Comparison of ENCODE assay signal across 8 mouse cellular contexts in genomic region chr8:126979091-126979920, GRCm38 (mm10). TPM values are rescaled to one million over a fixed set of nuclear protein-coding genes. Genes with fewer than 3 reads are reported as not detected.
A peak's percentile ranks its signal among the peaks of the same experiment; 100 is the strongest.
DNase-seq lines count a peak whose midpoint lies in the region; ATAC-seq and TF ChIP-seq lines count a peak whose summit lies in the region.

No protein-coding gene starts in this region.

- H3K27ac ChIP-seq in limb, embryonic 13.5 days: no peak overlapping the region
- H3K27ac ChIP-seq in midbrain, postnatal 0 days (ENCODE audit: low read depth, low read length): no peak overlapping the region

- H3K4me3 ChIP-seq in limb, embryonic 13.5 days: peak overlapping the region; percentile 40
- peak overlapping the region; percentile 18; the same call in 1 of the 2 replicates for H3K4me3 ChIP-seq in midbrain, postnatal 0 days (ENCODE audit: low read depth, low read length)

- peak; percentile 51 for ATAC-seq in CD4-positive, CD25-positive, alpha-beta regulatory T cell, adult 4 months
- no peak for ATAC-seq in limb, embryonic 13.5 days (ENCODE audit: low FRiP score, low read depth)
- ATAC-seq in midbrain, postnatal 0 days (ENCODE audit: low FRiP score): no peak

- H3K9me3 ChIP-seq in limb, embryonic 13.5 days: no peaks in the 10 kb centered on the region
- no peaks in the 10 kb centered on the region for H3K9me3 ChIP-seq in midbrain, postnatal 0 days (ENCODE audit: low read length)

- H3K36me3 ChIP-seq in limb, embryonic 13.5 days: no peaks in the 10 kb centered on the region
- H3K36me3 ChIP-seq in midbrain, postnatal 0 days (ENCODE audit: insufficient read depth, low read length): no peaks in the 10 kb centered on the region

- H3K4me2 ChIP-seq in limb, embryonic 13.5 days (replicated peaks): peak overlapping the region; percentile 61
- peak overlapping the region; percentile 19 for H3K4me2 ChIP-seq in midbrain, postnatal 0 days (ENCODE audit: low read depth, low read length, poor library complexity, severe bottlenecking)

- TF ChIP-seq CTCF in midbrain, postnatal 0 days (IDR thresholded peaks at IDR 0.05): no peak

- 0 out of 2 replicates have a peak overlapping the region, but pooled peaks have one; percentile 46 for H3K9ac ChIP-seq in limb, embryonic 13.5 days
- H3K9ac ChIP-seq in midbrain, postnatal 0 days (replicated peaks; ENCODE audit: low read length, poor library complexity, severe bottlenecking): no peak overlapping the region

- WGBS in limb, embryonic 13.5 days: 20% methylated on average over 27 of the region's 27 CpGs
- 27% methylated on average over 27 of the region's 27 CpGs for WGBS in midbrain, postnatal 0 days

- peak; percentile 46 for DNase-seq in MEL-GATA-1-ER (ENCODE audit: extremely low read depth, low read depth)
- peak; percentile 19 for DNase-seq in forelimb bud, embryonic 11.5 days (ENCODE audit: low read depth, low spot score)
- DNase-seq in midbrain, postnatal 0 days (ENCODE audit: low spot score): no peak
- DNase-seq in layer of hippocampus, adult 11-12 months (ENCODE audit: low spot score): no peak
- DNase-seq in cerebellum, adult 11-12 months: no peak
- no peak for DNase-seq in layer of hippocampus, postnatal 14 days (ENCODE audit: low spot score in 2 of 2)

- H3K27me3 ChIP-seq in limb, embryonic 13.5 days: peaks cover 11% of the 10 kb centered on the region
- peaks cover 9% of the 10 kb centered on the region for H3K27me3 ChIP-seq in midbrain, postnatal 0 days (ENCODE audit: insufficient read depth, low read length)

- H3K4me1 ChIP-seq in limb, embryonic 13.5 days: peaks cover 7% of the 10 kb centered on the region; the same call in 1 of the 2 replicates
- no peaks in the 10 kb centered on the region for H3K4me1 ChIP-seq in midbrain, postnatal 0 days (ENCODE audit: insufficient read depth, low read length)

RNA-seq across cellular contexts. Expression of gene Rbm34, which starts 8.4 kb away (rescaled TPM):
- polyA plus RNA-seq in CD4-positive, CD25-positive, alpha-beta regulatory T cell, adult 4 months (2017; shearing (Covaris generic)): 10 to 100 TPM; 12.7 to 20.8 TPM
- 26.6 and 29.3 TPM in 2 replicates for polyA plus RNA-seq in limb, embryonic 13.5 days (2015; fragmentation: Nextera tagmentation; extraction: Ambion mirVana)
- total RNA-seq in midbrain, postnatal 0 days (2014; rRNA removed): 16.2 and 22.1 TPM in 2 replicates
- 26.7 and 32.7 TPM in 2 replicates for polyA plus RNA-seq in midbrain, postnatal 0 days (2015; fragmentation: Nextera tagmentation; extraction: Ambion mirVana)
- 10 to 100 TPM; 14.0 to 14.8 TPM for total RNA-seq in layer of hippocampus, postnatal 14 days (2021)

RNA-seq across cellular contexts. Expression of gene Tomm20, which starts 33.7 kb away (rescaled TPM):
- 10 to 100 TPM; 28.5 to 80.4 TPM for polyA plus RNA-seq in CD4-positive, CD25-positive, alpha-beta regulatory T cell, adult 4 months (2017; shearing (Covaris generic))
- polyA plus RNA-seq in limb, embryonic 13.5 days (2015; fragmentation: Nextera tagmentation; extraction: Ambion mirVana): 208 and 214 TPM in 2 replicates
- total RNA-seq in midbrain, postnatal 0 days (2014; rRNA removed): 149 and 190 TPM in 2 replicates
- 236 TPM in 2 replicates for polyA plus RNA-seq in midbrain, postnatal 0 days (2015; fragmentation: Nextera tagmentation; extraction: Ambion mirVana)
- total RNA-seq in layer of hippocampus, postnatal 14 days (2021): 100 to 1,000 TPM; 165 to 178 TPM

Comparison
In these comparisons a context has a peak if more than half of its experiments do, and no peak if none do; other contexts are left out.
1. DNase-seq: peak in MEL-GATA-1-ER (single experiment) and forelimb bud, embryonic 11.5 days (single experiment); none in midbrain, postnatal 0 days (single experiment), layer of hippocampus, adult 11-12 months (single experiment), cerebellum, adult 11-12 months (single experiment) and layer of hippocampus, postnatal 14 days (0 of 2).